Mouse (Mus musculus): ENCODE results near the gene Nosip. TPM values are rescaled to one million over a fixed set of nuclear protein-coding genes. Genes with fewer than 3 reads are reported as not detected.

Gene Nosip
- polyA plus RNA-seq (2012; rRNA removed) (24.5 and 26.4 TPM in 2 replicates), polyA plus RNA-seq (2014; fragmentation: Nextera tagmentation; extraction: Ambion mirVana) (23.1 and 27.4 TPM in 2 replicates)

DNA sequence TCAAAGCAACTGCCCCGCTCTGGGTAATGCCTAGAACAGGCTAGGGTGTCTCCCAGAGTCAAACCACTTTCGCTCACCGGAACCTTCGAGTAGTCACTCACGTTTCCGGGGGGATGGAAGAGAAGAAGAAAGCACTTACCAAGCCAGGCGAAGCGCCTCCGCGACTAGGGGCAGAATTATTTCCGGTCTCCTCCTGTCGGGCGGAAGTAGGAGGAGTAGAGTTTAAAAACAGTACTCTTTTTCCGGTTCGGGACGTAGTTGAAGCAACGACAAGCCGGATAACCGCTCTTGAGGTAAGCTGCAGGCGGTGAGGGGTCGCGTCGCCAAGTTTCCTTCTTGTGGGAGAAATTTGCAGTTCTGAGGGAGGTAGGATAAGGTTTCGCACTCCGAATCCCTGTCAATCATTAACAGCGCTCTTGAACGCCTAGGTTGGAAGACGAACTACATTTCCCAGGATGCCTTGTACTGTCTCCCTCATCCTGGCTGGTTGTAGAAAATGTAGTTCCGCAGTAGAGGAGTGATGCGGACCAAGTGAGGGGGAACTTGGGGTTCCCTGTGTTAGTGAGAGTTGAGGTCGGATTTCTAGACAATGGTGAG is at the start of gene Nosip, which contains the start of gene Prrg2:
Gene Nosip, plus strand, starts transcription at position 191 of the 597 bp plus-strand sequence.
Gene Prrg2, minus strand, starts transcription at position 439 of the 597 bp plus-strand sequence.
- ATAC-seq (ENCODE audit: insufficient read depth): peak; percentile 90
- H3K4me3 ChIP-seq (ENCODE audit: insufficient read depth in 1 of 2, low read depth in 2 of 2, low read length in 2 of 2): peak within 1 kb of the TSS; percentile 71 to 100

DNA sequence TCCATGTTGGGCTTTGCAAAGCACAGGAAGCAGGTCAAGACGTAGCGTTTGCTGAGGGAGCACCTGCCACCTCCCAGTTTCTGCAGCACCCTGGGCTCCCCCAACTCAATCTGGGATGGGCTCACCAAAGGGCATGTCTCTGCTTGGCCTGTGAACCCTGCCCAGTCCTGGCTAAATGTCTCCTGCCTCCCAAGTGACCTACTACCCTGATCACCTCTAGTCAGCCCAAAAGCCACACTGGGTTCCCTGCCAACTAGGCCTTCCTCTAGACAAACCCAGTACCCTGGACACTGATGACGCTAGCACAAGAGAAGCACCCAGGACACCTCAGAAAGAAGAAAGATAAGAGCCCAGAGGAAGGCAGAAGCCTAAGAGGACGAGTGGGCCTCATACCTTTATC is 49.4 kb upstream of the Nosip start:
- no peak for DNase-seq (ENCODE audit: low read depth in 3 of 3, low spot score in 3 of 3)
- peaks cover 13 to 22% of the 10 kb centered on the region in 2 experiments for H3K4me1 ChIP-seq (replicated peaks; ENCODE audit: control insufficient read depth in 2 of 2, insufficient read depth in 2 of 2, low read length in 1 of 2)
- H3K9me3 ChIP-seq (ENCODE audit: control insufficient read depth, low read length): no peaks in the 10 kb centered on the region
- no peak overlapping the region for H3K4me3 ChIP-seq (ENCODE audit: insufficient read depth in 1 of 2, low read depth in 2 of 2, low read length in 2 of 2)
- H3K27me3 ChIP-seq (ENCODE audit: control insufficient read depth, insufficient read depth, low read length): no peaks in the 10 kb centered on the region
- TF ChIP-seq EP300 (IDR thresholded peaks at IDR 0.05; ENCODE audit: low read depth) (no peak), CTCF (IDR thresholded peaks at IDR 0.05; ENCODE audit: low read depth) (no peak)
- H3K27ac ChIP-seq: no peak overlapping the region
- no peak for ATAC-seq (ENCODE audit: insufficient read depth)
- H3K9ac ChIP-seq (replicated peaks): no peak overlapping the region; the same call in 1 of the 2 replicates
- H3K36me3 ChIP-seq (replicated peaks; ENCODE audit: control insufficient read depth, insufficient read depth, low read depth): peaks cover 44% of the 10 kb centered on the region
- H3K4me2 ChIP-seq (ENCODE audit: low read depth): 0 out of 2 replicates have a peak overlapping the region, but pooled peaks have one; percentile 13
- WGBS (ENCODE audit: insufficient replicate concordance): 60% methylated on average over 4 of the region's 4 CpGs

More for the DNA sequence above, at the start of gene Nosip, which contains the start of gene Prrg2:
- H3K27me3 ChIP-seq (ENCODE audit: control insufficient read depth, insufficient read depth, low read length): no peaks in the 10 kb centered on the region
- H3K27ac ChIP-seq: peak within 1 kb of the TSS; percentile 64
- H3K9me3 ChIP-seq (ENCODE audit: control insufficient read depth, low read length): no peaks in the 10 kb centered on the region
- peaks cover 14 to 17% of the 10 kb centered on the region in 2 experiments for H3K4me1 ChIP-seq (replicated peaks; ENCODE audit: control insufficient read depth in 2 of 2, insufficient read depth in 2 of 2, low read length in 1 of 2)
- WGBS (ENCODE audit: insufficient replicate concordance): under 1% methylated on average over 31 of the region's 31 CpGs
- H3K4me2 ChIP-seq (ENCODE audit: low read depth): peak within 1 kb of the TSS; percentile 59
- DNase-seq (ENCODE audit: low read depth in 3 of 3, low spot score in 3 of 3): peak; percentile 97 to 98 (median 98)
- peak within 1 kb of the TSS; percentile 65 for H3K9ac ChIP-seq (replicated peaks)
- TF ChIP-seq CTCF (IDR thresholded peaks at IDR 0.05; ENCODE audit: low read depth) (peak; percentile 53), EP300 (IDR thresholded peaks at IDR 0.05; ENCODE audit: low read depth) (peak; percentile 37; the same call in 1 of the 2 replicates)
- H3K36me3 ChIP-seq (replicated peaks; ENCODE audit: control insufficient read depth, insufficient read depth, low read depth): no peaks in the 10 kb centered on the region

DNA sequence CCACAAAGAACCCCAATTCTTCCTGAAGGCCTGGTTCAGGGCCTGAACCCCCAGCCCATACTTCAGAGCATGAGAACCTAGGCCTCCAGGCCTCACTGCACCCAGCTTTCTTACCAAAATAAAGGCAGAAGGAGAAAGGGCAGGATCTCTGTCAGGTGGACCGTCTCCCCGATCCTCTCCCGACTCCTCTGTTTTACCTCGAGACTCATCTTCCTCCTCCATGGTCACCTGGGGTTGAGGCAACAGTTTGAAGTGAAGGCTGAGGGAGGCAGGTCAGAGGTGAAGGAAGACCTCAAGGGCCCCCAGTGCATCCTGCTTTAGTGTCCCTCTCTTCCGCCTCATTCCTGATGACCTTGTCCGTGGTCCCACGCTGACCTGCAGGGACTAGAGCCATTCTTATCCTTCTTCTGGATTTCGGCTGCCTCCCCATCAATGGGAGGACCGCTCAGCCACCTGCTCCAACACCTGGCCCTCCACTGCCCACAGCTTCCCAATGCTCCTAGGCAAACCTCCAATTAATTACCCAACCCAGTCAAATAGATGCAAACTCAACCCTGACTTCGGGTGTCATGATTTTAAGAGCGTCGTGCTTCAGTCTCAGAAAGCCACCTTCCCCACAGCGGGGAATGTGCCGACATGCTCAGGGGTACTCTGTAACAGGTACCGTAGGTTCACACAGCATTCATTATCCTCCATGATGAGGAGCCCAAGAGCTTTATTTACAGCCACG is 48.7 kb upstream of the Nosip start:
- WGBS (ENCODE audit: insufficient replicate concordance): 88% methylated on average over 16 of the region's 16 CpGs
- Histone ChIP-seq H3K4me3 (ENCODE audit: insufficient read depth in 1 of 2, low read depth in 2 of 2, low read length in 2 of 2) (no peak overlapping the region), H3K9me3 (ENCODE audit: control insufficient read depth, low read length) (no peaks in the 10 kb centered on the region), H3K27ac (no peak overlapping the region; the same call in 1 of the 2 replicates), H3K36me3 (replicated peaks; ENCODE audit: control insufficient read depth, insufficient read depth, low read depth) (peaks cover 38% of the 10 kb centered on the region), H3K4me1 (replicated peaks; ENCODE audit: control insufficient read depth in 2 of 2, insufficient read depth in 2 of 2, low read length in 1 of 2) (peaks cover 16 to 27% of the 10 kb centered on the region in 2 experiments), H3K9ac (replicated peaks) (peak overlapping the region; percentile 18), H3K4me2 (ENCODE audit: low read depth) (peak overlapping the region; percentile 89), H3K27me3 (ENCODE audit: control insufficient read depth, insufficient read depth, low read length) (peaks cover 4% of the 10 kb centered on the region; the same call in 1 of the 2 replicates)
- ATAC-seq (ENCODE audit: insufficient read depth): no peak
- no peak for DNase-seq (ENCODE audit: low read depth in 3 of 3, low spot score in 3 of 3)
- TF ChIP-seq CTCF (IDR thresholded peaks at IDR 0.05; ENCODE audit: low read depth) (no peak), EP300 (IDR thresholded peaks at IDR 0.05; ENCODE audit: low read depth) (no peak)

DNA sequence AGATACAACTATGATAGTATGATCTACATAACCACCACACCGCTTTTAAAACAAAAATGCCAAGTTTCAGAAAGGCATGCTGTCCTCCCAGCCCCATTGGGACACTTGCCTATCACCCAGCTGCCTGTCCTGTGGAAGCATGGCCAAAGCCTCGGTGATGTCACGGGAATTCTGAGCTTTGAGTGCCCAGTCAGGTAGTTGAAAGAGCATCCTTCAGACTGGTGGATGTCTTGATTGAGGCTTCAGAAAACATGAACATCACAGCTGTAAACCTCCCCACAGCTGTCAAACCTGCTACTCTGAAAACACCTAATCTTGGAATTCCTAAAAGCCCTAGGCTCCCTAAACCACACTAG is 48.2 kb upstream of the Nosip start:
- Histone ChIP-seq H3K27me3 (ENCODE audit: control insufficient read depth, insufficient read depth, low read length) (peaks cover 7% of the 10 kb centered on the region; the same call in 1 of the 2 replicates), H3K36me3 (replicated peaks; ENCODE audit: control insufficient read depth, insufficient read depth, low read depth) (peaks cover 38% of the 10 kb centered on the region), H3K9ac (replicated peaks) (no peak overlapping the region), H3K4me3 (ENCODE audit: insufficient read depth in 1 of 2, low read depth in 2 of 2, low read length in 2 of 2) (no peak overlapping the region), H3K9me3 (ENCODE audit: control insufficient read depth, low read length) (no peaks in the 10 kb centered on the region), H3K27ac (no peak overlapping the region; the same call in 1 of the 2 replicates), H3K4me1 (replicated peaks; ENCODE audit: control insufficient read depth in 2 of 2, insufficient read depth in 2 of 2, low read length in 1 of 2) (peaks cover 18 to 31% of the 10 kb centered on the region in 2 experiments), H3K4me2 (ENCODE audit: low read depth) (peak overlapping the region; percentile 89)
- DNase-seq (ENCODE audit: low read depth in 3 of 3, low spot score in 3 of 3) (no peak), ATAC-seq (ENCODE audit: insufficient read depth) (no peak)
- 88% methylated on average over 3 of the region's 3 CpGs for WGBS (ENCODE audit: insufficient replicate concordance)
- TF ChIP-seq CTCF (IDR thresholded peaks at IDR 0.05; ENCODE audit: low read depth) (no peak), EP300 (IDR thresholded peaks at IDR 0.05; ENCODE audit: low read depth) (no peak)

All from liver, embryonic 14.5 days (tissue).